Mouse (Mus musculus) bone marrow macrophage, adult 2 months (primary cell): ENCODE results near the gene 1500009C09Rik. TPM values are rescaled to one million over a fixed set of nuclear protein-coding genes. Genes with fewer than 3 reads are reported as not detected.

Experiments
- H3K27ac ChIP-seq: 2 replicates; pipeline ENCODE4 v1.5.1; 2012; ENCODE audit warnings: low read depth, low read length; ENCODE audit not compliant: insufficient read depth
- H3K4me1 ChIP-seq: 2 replicates; pipeline ENCODE4 v1.6.1; 2012; ENCODE audit warnings: low read length; ENCODE audit not compliant: control insufficient read depth, insufficient read depth
- H3K4me3 ChIP-seq: 2 replicates; pipeline ENCODE4 v1.5.1; 2012; ENCODE audit warnings: mild to moderate bottlenecking, low read length, moderate library complexity; ENCODE audit not compliant: insufficient read depth
- CTCF ChIP-seq: IDR thresholded peaks from 2 replicates; pipeline ENCODE4 v1.5.1; 2012; ENCODE audit warnings: low read depth, mild to moderate bottlenecking, low read length, moderate library complexity
- POLR2A ChIP-seq: IDR thresholded peaks from 2 replicates; pipeline ENCODE4 v1.6.1; 2012; ENCODE audit warnings: mild to moderate bottlenecking, low read depth, low read length, borderline replicate concordance
- polyA plus RNA-seq: library from polyadenylated mRNA; stranded (reverse); fragments of >200 nt; gene quantifications from 2 replicates; pipeline ENCODE4 v1.2.4, GENCODE M21; 2012; ENCODE audit not compliant: missing spikeins, insufficient read depth, insufficient read length

1500009C09Rik gene
- polyA plus RNA-seq, 1 experiment = not detected

GRCm38 (mm10) chr15:82247131-82247776 lies 4.9 kb upstream of the 1500009C09Rik start:
- H3K27ac ChIP-seq = no peak overlapping the region
- TF ChIP-seq POLR2A = no peak
- TF ChIP-seq CTCF = no peak
- H3K4me1 ChIP-seq = peaks cover 6% of the 10 kb centered on the region; the same call in 1 of the 2 replicates
- no peak overlapping the region for H3K4me3 ChIP-seq

- no peak overlapping the region for H3K27ac ChIP-seq
- H3K4me3 ChIP-seq = no peak overlapping the region
- peaks cover 6% of the 10 kb centered on the region; the same call in 1 of the 2 replicates for H3K4me1 ChIP-seq
- TF ChIP-seq POLR2A (no peak), CTCF (no peak)
These were observed 618 bp upstream of the 1500009C09Rik start for GRCm38 (mm10) chr15:82251579-82251978.

GRCm38 (mm10) chr15:82255248-82255647 lies 3.1 kb downstream of the 1500009C09Rik start:
- TF ChIP-seq CTCF (no peak), POLR2A (no peak)
- Histone ChIP-seq H3K4me3 (no peak overlapping the region), H3K27ac (no peak overlapping the region), H3K4me1 (no peaks in the 10 kb centered on the region)

- H3K4me1 ChIP-seq = no peaks in the 10 kb centered on the region
- no peak overlapping the region for H3K27ac ChIP-seq
- TF ChIP-seq POLR2A (no peak), CTCF (no peak)
- no peak overlapping the region for H3K4me3 ChIP-seq
These were observed 3.8 kb downstream of the 1500009C09Rik start for GRCm38 (mm10) chr15:82255944-82256383.

GRCm38 (mm10) chr15:82259510-82259909 lies 7.3 kb downstream of the 1500009C09Rik start:
- no peak for TF ChIP-seq POLR2A
- peak; percentile 99 for TF ChIP-seq CTCF
- Histone ChIP-seq H3K4me3 (no peak overlapping the region), H3K4me1 (no peaks in the 10 kb centered on the region), H3K27ac (no peak overlapping the region)

GRCm38 (mm10) chr15:82266356-82266755 lies 14.2 kb downstream of the 1500009C09Rik start:
- TF ChIP-seq CTCF (peak; percentile 97), POLR2A (no peak)
- Histone ChIP-seq H3K4me1 (no peaks in the 10 kb centered on the region), H3K27ac (no peak overlapping the region), H3K4me3 (no peak overlapping the region)

GRCm38 (mm10) chr15:82268185-82268584 lies 16.0 kb downstream of the 1500009C09Rik start:
- Histone ChIP-seq H3K27ac (no peak overlapping the region), H3K4me3 (no peak overlapping the region), H3K4me1 (no peaks in the 10 kb centered on the region)
- TF ChIP-seq CTCF (no peak), POLR2A (no peak)

GRCm38 (mm10) chr15:82268783-82269182 lies 16.6 kb downstream of the 1500009C09Rik start:
- Histone ChIP-seq H3K4me3 (no peak overlapping the region), H3K4me1 (no peaks in the 10 kb centered on the region), H3K27ac (no peak overlapping the region)
- no peak for TF ChIP-seq CTCF
- no peak for TF ChIP-seq POLR2A

GRCm38 (mm10) chr15:82271201-82271600 lies 19.0 kb downstream of the 1500009C09Rik start:
- peak; percentile 64; the same call in 1 of the 2 replicates for TF ChIP-seq CTCF
- no peak for TF ChIP-seq POLR2A

GRCm38 (mm10) chr15:82272295-82272694 lies 20.1 kb downstream of the 1500009C09Rik start:
- TF ChIP-seq POLR2A (no peak), CTCF (no peak)
- H3K4me3 ChIP-seq = no peak overlapping the region
- no peak overlapping the region for H3K27ac ChIP-seq
- H3K4me1 ChIP-seq = no peaks in the 10 kb centered on the region

More at GRCm38 (mm10) chr15:82271201-82271600, 19.0 kb downstream of the 1500009C09Rik start:
- no peak overlapping the region for H3K4me3 ChIP-seq
- H3K4me1 ChIP-seq = no peaks in the 10 kb centered on the region
- no peak overlapping the region for H3K27ac ChIP-seq

GRCm38 (mm10) chr15:82274593-82274926 lies 22.4 kb downstream of the 1500009C09Rik start, which contains the start of gene Sept3:
Gene Sept3 (plus strand): TSS chr15:82274893.
- Histone ChIP-seq H3K4me1 (no peaks in the 10 kb centered on the region), H3K27ac (no peak within 1 kb of the TSS), H3K4me3 (peak within 1 kb of the TSS; percentile 65)
- TF ChIP-seq POLR2A (no peak), CTCF (no peak)
